Mouse (Mus musculus) frontal cortex, adult 2 months (tissue): Measurements from ENCODE around the gene Trabd2b. TPM values are rescaled to one million over a fixed set of nuclear protein-coding genes. Genes with fewer than 3 reads are reported as not detected.
A peak's percentile ranks its signal among the peaks of the same experiment; 100 is the strongest.

Source experiments
- DNase-seq, 2 experiments: peaks; one replicate each; pipeline ENCODE4 v3.0.0; 2022; ENCODE audit warnings: low spot score in 1 of 2; ENCODE audit errors: extremely low spot score in 1 of 2
- polyA plus RNA-seq: library from polyadenylated mRNA; depleted of rRNA; stranded (reverse); fragments of >200 nt; gene quantifications from 2 replicates; pipeline ENCODE4 v1.2.3, GENCODE M21; 2012

Gene Trabd2b
- polyA plus RNA-seq, 1 experiment, result 1.8 TPM

GRCm38 (mm10) chr4:114583546-114584144 is 177.1 kb downstream of the Trabd2b start:
- DNase-seq, result no peak

- peak in 1 of 2 experiments; percentile 45 for DNase-seq
These were observed 178.2 kb downstream of the Trabd2b start for GRCm38 (mm10) chr4:114584686-114585085.

DNA sequence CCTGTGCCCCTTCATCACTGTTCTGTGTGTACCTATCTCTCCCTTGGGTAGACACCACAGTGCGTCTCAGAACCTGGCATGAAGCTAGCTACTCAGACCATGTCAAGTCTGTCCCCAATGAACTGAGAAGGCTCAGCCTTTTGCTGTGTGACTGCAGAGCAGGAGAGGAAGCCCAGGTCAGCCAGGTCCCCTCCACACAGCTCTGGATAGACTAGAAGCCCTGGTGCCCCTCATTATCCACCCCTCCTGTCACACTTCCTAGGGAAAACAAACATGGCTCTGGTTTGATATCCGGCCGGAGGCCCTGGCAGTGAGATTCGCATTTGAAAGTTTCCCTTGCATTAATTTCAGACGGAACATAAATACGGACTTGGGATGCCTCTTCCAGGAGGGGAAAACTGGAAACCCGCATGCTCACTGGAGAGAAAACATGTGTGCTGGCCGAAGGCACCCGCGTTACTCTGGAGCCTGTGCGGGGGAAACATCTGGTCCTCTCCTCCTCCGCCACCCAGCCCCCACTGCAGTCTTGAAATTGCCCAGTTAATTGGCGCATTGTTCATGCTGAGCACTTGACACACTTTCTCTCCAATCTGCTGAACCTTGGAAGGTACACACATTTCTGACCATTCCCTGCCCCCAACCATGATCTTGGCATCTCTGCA is 187.2 kb downstream of the Trabd2b start:
- DNase-seq, result no peak

GRCm38 (mm10) chr4:114595188-114595701 is 188.7 kb downstream of the Trabd2b start:
- no peak for DNase-seq

- no peak for DNase-seq
These were observed 192.6 kb downstream of the Trabd2b start for GRCm38 (mm10) chr4:114599121-114599520.

- no peak for DNase-seq
These were observed 194.9 kb downstream of the Trabd2b start for GRCm38 (mm10) chr4:114601201-114602009.

DNA sequence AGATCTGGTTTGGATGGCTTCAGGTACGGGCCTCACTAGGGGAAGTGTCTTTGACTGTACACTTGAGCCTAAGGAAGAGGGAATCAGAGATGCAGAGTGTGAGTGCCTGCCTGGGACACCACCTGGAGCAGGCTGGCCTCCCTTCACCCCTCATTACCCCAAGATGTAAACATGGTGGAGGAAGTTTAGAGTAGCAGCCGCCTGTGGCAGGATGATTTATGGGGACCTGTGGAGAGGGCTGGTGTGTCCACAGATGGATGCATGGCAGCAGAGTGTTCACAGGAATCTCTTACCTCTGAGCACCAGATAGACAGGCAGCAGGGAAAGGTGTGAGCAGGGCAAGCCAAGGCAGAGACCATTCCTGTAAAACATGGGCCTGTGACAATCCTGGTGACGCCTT is 199.1 kb downstream of the Trabd2b start:
- DNase-seq, result no peak

GRCm38 (mm10) chr4:114607873-114608272 is 201.3 kb downstream of the Trabd2b start:
- no peak for DNase-seq

GRCm38 (mm10) chr4:114609297-114609696 is 202.8 kb downstream of the Trabd2b start:
- DNase-seq, result peak in 1 of 2 experiments; percentile 32

- DNase-seq, result peak in 1 of 2 experiments; percentile 52
These were observed 204.8 kb downstream of the Trabd2b start for GRCm38 (mm10) chr4:114611166-114611929.

- no peak for DNase-seq
These were observed 205.5 kb downstream of the Trabd2b start for GRCm38 (mm10) chr4:114612032-114612431.

GRCm38 (mm10) chr4:114612827-114613226 is 206.3 kb downstream of the Trabd2b start:
- DNase-seq, result no peak

DNA sequence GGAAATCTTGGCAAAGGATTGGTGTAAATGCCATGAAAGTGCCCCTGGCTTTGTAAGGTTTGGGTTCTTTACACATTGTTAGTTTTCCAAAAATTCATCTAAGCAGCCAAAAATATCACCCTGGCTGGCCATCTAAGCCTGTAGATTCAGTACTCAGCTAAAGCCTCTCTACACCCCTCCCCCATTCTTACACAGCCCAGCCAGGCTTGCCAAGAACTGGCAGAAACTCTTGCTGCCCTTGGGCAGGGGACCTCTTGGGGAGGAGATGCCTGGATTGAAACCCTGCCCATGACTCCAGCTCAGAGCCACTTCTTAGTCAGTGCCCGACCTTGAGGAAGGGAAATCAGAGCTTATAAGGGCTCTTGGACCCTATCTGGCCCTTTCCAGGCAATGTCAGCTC is 207.6 kb downstream of the Trabd2b start:
- no peak for DNase-seq

DNA sequence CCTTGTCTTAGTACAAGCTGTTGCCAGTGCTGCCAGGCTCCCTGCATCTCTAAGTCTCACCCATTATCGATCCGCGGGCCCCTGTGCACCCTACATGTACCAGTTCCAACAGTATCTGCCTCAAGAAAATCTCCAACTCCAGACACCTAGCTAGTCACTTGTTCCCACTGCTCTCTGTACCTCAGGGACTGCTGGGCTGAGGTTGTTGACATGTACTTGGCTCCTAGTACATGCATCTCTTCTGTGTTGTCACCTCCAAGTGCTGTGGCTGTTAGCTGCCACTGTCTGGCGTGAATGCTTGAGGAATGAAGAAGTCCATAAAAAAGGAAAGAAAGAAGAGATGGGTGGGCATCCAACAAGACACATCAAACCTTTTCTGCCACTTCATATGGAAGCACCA is 209.2 kb downstream of the Trabd2b start:
- no peak for DNase-seq

DNA sequence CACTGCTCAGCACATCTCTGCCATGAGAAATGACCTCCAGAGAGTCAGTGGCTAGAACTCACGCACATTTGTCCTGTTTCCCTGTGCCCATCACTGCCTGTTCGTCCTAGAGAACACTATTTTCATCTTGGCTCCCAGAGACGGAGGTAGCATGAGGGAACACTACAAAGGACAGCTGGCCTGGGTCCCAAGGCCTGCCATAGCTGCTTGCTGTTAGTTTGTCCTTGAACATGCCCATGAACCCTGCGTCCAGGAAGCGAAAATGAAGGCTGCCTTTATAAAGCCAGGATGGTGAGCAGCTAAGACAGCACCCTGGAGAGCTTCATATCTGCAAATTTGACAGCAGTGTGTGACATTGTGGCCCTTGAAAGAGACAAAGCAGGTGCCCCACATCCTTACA is 216.4 kb downstream of the Trabd2b start:
- no peak for DNase-seq

DNA sequence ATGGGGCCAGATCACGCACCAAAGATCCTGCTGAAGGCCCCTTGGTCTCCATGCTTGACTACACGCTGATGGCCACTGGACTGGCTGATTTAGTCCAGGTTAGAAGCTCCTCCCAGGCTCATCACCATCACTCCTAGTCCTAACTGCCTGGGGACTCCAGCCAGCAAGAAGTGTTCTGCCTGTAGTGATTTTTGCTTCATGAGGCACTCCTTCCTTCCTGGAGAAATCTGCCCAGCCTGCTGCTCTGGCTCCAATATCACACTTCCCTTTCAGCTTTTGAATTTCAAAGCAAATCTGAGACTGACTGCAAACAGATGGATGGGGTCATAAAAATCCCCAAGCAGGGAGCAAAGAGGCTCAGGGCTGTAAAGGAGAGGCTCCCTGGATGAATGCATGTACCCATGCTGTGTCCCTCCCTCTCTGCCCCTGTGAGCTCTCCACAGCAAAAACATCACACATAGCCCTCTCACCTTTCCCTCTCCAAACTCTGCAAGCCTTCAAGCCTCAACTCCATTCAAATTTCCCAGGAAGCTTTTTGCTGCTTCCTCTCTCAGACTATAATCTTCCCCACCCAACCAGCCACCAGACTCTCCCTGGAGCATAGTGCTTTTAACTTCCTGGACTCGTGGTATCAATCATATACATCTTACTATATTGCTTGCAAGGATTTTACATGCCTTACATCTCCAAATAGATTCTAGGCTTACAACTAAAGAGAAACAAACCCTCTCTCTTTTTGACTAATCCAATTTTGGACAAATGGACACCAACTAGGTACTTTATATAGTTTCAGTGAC is 217.8 kb downstream of the Trabd2b start:
- peak in 1 of 2 experiments; percentile 15 for DNase-seq

DNA sequence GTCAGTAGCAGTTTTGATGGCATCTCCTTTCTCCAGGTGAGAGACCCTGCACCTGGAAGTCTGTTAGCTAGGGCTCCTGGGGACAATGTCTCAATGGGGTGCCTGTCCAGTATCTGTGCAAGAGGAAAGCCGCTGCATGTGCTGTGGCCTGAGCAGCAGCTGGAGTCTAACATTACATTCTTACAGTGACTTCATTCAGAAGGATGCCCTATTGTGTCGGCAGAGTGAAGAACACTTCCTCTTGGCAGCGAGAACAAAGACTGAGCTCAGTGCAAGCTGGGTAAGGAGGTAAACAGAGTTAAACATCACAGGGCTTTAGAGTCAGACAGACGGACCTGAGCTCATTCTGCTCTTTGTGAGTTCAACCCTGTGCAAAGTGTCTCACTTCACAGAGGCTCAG is 218.8 kb downstream of the Trabd2b start:
- no peak for DNase-seq

DNA sequence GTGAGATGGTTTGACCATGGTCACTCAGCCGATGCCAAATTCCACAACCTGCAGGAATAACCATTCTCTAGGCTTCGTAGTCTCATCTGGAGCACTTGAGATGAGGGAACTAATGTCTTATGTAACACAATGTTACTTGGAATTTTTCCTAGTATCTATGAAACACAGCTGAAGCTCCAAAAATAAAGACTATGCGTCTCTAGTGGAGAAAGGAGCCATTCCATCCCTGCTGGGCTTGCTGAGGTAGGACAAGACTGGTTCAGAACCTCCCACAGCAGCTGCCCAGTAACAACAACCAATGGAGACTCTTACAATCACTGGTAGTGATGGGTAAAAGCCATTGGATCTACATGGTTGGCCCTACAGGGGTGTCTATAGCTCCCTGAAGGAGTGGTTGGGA is 219.4 kb downstream of the Trabd2b start:
- peak in 1 of 2 experiments; percentile 17 for DNase-seq

DNA sequence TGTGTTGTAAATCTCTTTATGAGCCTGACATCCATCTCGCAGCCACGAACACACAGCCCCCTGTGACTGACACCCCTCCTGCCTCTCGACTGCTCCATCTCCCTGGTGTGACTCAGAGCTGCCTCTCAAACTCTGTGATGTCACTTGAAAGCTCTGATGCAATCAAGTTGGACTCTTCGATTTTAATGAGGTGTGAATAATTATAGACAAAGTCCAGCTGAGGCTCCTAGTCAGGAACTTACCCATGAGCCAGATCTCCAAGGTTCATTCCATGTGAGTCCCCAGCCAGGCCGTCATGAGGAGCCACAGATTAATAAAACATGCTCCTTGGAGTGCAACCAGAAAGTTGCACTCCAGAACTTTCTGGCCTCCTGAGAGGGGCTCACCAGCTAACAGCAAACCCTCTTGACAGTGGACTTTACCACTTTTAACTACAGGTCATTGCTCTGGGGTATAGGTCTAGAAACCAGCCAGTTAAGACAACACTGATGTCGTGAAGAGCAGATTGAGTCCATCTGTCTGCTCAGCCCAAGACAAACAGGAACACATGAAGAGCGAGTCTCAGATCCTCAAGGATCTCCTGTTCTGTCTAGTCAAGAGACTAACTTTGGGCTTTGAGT is 221.3 kb downstream of the Trabd2b start:
- no peak for DNase-seq
